Mouse (Mus musculus) embryo, embryonic 11.5 days (tissue): ENCODE measurements around the gene Raver1.

Experiments used
- DNase-seq: peaks from one replicate; pipeline ENCODE4 v3.0.0-alpha.2; 2012; ENCODE audit warnings: low read depth, low spot score

Gene Raver1

GRCm38 (mm10) chr9:21091707-21092320, at the start of gene Raver1, which contains the start of gene Gm38431:
TSS of gene Raver1 (minus strand) at chr9:21092008.
TSS of gene Gm38431 (minus strand) at chr9:21091997.
- DNase-seq: peak; percentile 95

- no peak for DNase-seq
These were observed 46.6 kb upstream of the Raver1 start for GRCm38 (mm10) chr9:21138386-21138785.

DNA sequence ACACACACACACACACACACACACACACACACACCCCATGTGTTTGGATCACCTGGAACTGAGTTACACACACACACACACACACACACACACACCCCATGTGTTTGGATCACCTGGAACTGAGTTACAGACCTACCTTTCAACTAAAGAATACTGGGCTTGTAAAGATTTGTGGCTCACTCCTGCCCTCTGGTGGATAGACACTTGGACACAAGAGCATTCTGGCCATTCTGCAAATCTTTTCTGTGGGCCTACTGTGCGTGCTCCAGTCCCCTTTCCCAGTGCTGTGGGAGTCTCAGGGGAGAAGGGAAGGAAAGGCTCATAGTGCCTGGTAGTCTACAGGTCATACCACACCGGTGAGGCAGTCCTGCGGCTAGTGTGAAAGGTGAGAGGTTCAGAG, 45.4 kb upstream of the Raver1 start:
- DNase-seq: no peak

DNA sequence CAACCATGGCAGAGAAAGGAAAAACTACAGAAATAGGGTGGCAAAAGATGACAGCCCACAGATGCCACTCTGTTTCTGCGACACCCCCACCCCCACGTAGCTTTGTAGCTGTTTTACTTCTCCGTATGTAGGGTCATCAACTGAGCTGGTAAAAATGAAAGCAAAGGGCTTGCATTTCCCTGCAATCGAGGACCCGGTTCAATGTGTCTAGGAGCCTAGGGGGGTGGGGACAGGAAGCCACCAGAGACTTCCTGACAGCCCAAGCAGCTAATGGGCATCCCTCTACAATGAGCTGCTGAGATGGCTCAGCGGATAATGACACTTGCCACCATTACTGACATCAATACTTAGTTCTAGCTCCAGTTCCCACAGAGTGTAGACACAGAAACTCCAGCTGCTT, 44.6 kb upstream of the Raver1 start:
- no peak for DNase-seq

GRCm38 (mm10) chr9:21135941-21136381, 44.2 kb upstream of the Raver1 start:
- no peak for DNase-seq

DNA sequence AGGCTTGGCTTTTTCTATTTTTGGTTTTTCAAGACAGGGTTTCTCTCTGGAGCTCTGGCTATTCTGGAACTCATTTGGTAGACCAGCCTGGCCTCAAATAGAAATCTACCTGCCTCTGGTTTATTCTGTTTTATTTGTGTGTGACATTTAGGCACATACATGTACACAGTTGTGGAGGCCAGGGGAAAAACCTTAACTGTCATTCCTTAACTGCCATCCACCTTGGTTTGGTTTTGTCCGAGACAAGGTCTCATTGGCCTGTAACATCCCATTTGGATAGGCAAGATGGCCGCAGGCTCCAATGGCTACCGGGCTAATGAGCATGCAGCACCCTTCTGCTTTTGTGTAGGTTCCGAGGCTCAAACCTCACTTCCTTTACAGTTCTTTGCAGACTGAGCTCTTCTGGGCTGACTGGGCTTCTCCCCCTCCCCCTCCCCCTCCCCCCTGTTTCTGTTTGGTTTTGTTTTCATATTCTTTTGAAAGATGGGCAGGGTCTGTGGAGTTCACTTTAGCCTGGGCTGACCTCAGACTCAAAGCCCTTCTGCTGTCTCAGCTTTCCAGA, 43.6 kb upstream of the Raver1 start:
- DNase-seq: no peak

DNA sequence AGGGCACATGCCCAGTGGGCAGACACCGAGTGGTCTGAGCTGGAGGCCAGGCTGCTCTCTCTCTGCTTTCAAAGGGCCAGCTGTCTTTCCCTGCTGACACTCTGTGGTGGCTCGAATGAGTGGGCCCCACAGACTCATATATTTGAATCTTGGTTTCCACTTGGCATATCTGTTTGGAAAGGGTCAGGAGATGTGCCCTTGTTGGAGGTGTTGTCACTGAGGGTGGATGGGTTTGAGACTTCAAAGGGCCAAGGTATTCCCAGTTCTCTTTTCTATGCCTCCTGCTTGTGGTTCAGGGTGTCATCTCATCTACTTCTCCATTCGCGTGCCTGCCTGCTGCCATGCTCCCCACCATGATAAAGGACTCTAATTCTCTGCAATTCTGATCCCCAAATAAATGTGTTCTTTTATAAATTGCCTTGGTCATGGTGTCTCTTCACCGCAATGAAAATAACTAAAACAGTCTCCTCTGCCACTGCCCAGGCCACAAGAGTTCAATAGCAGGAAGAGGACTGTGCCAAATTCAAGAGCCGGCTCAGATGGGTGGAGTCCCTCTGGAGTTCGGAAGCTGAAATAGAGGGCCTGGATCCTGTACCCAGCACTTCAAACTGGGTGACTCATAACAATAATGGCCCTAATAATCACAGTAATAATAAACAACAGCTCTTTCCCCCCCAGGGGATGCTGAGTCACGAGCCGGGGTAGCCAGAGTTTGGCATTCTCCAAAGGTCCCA, 43.0 kb upstream of the Raver1 start:
- DNase-seq: no peak

- no peak for DNase-seq
These were observed 41.4 kb upstream of the Raver1 start for GRCm38 (mm10) chr9:21133064-21133707.

GRCm38 (mm10) chr9:21132102-21132775, 40.4 kb upstream of the Raver1 start:
- no peak for DNase-seq

DNA sequence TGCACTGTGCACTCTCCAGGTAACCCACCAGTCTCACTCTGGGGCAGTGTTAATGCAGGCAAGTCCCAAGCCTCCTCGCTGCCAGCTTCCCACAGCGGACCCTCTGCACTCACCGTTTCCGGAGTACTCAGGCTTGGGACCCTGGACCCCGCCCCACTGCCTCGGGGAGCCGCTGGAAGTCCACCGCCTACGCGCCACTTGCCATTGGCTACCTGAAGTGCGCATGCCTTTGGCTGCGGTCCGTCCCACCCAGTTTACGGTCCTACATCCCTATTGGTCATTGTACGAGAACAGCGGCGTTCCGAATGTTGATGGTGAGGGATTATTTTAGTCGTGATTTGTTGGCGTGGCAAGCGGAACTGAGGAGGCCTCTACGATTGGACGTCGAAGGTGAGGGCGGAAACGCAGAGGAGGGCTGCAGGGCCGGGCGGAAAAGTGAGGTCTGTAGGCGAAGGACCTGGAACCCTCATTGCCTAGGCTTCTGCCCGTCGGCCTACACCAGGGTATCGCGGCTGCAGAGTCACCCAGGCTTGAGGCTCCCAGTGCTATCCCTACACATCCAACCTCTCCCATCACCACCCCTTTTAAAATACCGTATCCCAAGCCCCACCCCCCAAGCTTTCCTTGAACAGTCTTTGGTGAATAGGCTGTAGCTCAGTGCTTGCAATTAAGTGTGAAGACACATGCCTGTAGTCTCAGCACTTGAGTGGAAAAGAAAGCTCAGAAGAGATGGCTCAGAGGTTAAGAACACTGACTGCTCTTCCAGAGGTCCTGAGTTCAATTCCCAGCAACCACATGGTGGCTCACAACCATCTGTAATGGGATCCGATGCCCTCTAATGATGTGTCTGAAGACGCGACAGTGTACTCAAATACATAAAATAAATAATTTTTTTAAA, 39.5 kb upstream of the Raver1 start, which contains the start of gene Tyk2:
Gene Tyk2, minus strand, starts transcription at position 185 of the 898 bp plus-strand sequence.
- peak; percentile 95 for DNase-seq

DNA sequence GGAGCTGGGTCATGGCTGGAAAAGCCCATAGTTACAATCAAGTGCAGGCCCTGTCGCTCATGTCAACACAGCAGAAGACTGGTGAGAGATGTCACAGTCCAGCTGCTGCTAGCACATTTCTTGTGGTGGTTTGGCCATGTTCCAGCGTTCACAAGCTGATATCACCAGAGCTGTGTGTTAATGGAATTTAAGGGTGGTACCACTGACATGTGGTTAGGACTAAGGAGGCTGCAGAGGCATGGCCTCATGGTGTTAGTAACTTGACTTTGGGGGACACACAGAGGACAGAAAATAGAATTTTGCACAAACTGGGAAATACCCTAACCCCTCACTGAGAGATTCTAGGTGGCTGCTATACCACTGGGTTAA, 34.4 kb upstream of the Raver1 start:
- no peak for DNase-seq

DNA sequence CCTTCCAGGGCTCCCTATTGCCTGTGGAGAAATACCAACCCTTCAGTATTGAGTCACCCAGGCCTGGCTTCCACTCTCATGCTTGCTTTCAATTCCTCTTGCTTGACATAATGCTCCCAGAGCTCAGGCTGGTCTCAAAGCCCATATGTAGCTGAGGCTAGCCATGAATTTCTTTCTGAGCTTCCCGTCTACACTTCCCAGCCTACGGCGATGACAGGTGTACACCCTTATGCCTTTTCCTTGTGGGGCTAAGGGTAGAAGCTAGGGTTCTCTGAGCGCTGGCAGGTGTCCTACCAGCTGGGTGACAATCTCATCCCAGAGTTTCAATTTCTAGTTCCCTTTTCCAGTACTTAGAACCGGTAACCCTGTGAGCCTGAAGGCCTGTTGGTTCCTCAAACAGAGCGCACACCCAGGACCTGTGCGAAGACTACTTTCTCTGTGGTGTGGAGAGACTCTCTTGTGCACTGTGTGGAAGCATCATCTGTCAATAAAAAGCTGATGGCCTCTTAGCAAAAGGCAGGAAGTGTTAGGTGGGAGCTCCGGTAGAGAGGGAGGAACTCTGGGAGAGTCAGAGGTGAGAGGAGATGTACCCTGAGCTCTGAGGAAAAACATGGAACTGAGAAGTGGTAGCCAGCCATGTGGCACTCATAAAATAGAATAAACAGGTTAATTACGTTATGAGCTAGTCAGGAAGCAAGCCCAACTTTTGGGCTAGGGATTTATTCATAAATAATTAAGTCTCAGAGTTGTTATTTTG, 33.9 kb upstream of the Raver1 start:
- DNase-seq: no peak

- no peak for DNase-seq
These were observed 33.0 kb upstream of the Raver1 start for GRCm38 (mm10) chr9:21124837-21125236.

DNA sequence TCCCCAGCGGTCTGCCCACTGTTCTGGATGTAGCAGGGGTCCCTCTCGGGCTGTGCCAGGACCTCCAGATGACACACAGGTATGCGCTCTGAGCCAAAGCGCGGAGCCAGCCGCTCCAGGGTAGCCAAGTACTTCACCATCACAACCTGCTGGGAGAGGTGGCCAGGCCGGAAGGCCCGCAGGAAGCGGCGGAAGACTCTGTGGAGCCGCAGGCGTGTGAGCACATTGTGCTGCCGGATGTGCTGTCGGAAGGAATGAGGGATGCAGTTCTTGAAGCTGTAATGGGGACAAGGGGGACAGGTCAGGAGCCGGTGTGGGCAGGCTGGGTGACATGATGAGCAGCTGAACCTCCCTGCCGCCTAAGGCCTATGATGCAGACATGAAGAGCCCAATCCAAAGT, 29.7 kb upstream of the Raver1 start:
- DNase-seq: no peak

- no peak for DNase-seq
These were observed 25.3 kb upstream of the Raver1 start for GRCm38 (mm10) chr9:21117073-21117472.

DNA sequence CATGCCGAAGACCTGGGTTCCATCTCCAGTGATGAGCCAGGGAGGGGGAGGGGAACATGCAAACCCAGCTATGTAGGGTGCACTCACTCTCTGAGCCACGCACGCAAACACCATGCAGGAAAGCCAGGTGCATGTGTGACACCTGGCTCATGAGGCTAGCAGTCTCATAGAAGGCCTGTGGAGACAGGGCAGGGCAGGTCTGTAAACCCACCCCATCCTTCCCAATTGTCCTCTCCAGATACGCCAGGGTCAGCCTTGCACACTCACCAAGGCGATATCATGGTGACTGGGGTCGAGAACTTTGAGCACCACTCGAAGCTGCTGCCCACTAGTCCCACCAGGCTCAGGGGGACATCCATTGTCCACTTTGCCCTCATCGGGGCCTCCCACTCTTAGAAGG, 23.3 kb upstream of the Raver1 start:
- DNase-seq: no peak

DNA sequence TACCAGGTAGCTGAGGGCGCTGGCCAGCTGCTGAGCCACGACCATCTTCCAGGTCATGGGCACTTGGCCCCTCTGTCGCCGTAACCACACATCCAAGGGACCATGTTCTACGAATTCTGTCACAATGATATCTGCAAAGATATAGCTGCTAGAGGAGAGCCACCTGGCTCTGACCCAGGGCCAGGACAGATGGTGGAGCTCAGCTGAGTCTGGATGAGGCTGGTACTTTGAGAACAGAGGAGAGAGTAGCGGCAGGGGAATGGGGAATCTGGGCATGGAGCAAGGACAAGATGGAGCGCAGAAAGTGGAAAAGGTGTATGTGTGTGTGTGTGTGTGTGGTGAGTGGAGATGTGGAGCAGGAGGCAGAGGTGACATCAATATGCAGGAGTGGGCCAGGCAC, 22.4 kb upstream of the Raver1 start:
- DNase-seq: no peak

DNA sequence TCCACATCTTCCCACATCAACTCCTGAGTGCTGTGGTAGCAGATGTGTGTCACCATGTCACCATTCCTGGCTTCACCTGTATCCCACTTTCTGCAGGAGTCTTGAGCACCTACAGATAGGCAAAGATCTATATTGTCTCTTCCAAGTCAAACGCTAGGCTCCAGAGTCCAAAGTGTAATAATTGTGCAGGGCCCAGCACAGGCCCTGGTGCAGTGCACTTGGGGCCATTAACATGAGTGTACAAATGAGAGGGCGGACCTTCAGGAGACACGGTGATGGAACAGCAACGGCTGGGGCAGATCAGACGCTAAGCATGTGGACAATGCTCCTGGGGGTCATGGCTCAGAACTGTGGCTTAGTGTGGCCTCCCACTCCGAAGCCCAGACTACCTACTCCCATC, 21.9 kb upstream of the Raver1 start:
- DNase-seq: no peak

DNA sequence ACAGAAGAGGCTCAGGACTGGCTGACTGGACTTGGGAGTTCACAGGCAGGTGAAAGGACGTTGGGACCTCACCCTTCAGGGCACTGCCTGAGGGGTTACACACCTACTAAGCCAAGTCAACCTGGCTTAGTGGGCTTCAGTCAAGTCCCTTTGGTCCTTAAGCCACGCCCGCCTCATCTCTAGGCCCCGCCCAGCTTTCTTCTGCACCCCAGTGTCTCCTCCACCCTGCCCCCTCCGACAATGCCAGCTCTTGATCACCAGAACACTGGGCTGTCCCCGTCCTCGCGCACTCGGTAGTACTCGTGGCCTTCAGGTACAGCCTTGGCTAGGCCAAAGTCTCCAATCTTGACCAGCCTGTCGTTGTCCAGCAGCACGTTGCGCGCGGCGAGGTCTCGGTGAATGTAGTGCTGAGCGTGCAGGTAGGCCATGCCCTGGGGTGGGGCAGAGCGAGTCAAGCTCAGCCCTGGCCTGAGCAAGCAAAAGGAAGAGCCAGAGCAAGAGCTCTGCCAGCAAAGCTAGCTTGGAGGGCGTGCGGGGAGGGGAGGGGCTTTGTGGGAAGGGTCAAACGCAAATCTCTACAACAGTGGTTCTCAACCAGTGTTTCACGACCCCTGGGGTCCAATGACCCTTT, 15.9 kb upstream of the Raver1 start:
- no peak for DNase-seq
